Mouse (Mus musculus) ES-Bruce4 (cell line): Measurements from ENCODE around the gene Bckdhb. TPM values are rescaled to one million over a fixed set of nuclear protein-coding genes. Genes with fewer than 3 reads are reported as not detected.

Source experiments
- H3K27ac ChIP-seq: 2 replicates; pipeline ENCODE4 v1.5.1; 2012; ENCODE audit warnings: low read length, inconsistent platforms; ENCODE audit not compliant: insufficient read depth
- H3K27me3 ChIP-seq: 2 replicates; pipeline ENCODE4 v1.6.1; 2012; ENCODE audit warnings: mild to moderate bottlenecking, low read length, inconsistent platforms; ENCODE audit not compliant: control insufficient read depth, poor library complexity, insufficient read depth, severe bottlenecking
- H3K36me3 ChIP-seq: 2 replicates; pipeline ENCODE4 v1.6.1; 2012; ENCODE audit warnings: inconsistent platforms, mild to moderate bottlenecking, low read length, moderate library complexity; ENCODE audit not compliant: control insufficient read depth, poor library complexity, insufficient read depth, severe bottlenecking
- H3K4me1 ChIP-seq: one replicate; pipeline ENCODE4 v1.8.1; 2011; ENCODE audit warnings: low read length; ENCODE audit not compliant: control insufficient read depth, insufficient read depth
- H3K4me3 ChIP-seq: 2 replicates; pipeline ENCODE4 v1.5.1; 2011; ENCODE audit warnings: low read depth, mild to moderate bottlenecking, low read length
- H3K9ac ChIP-seq: 2 replicates; pipeline ENCODE4 v1.6.1; 2012; ENCODE audit warnings: low read depth, mild to moderate bottlenecking, inconsistent platforms; ENCODE audit not compliant: poor library complexity, severe bottlenecking
- H3K9me3 ChIP-seq: replicated peaks from 2 replicates; pipeline ENCODE4 v1.6.1; 2012; ENCODE audit warnings: mild to moderate bottlenecking, low read length, inconsistent platforms; ENCODE audit not compliant: control insufficient read depth, poor library complexity, insufficient read depth, severe bottlenecking
- CTCF ChIP-seq: IDR thresholded peaks from one replicate; pipeline ENCODE4 v1.8.1; 2011; ENCODE audit warnings: low read depth, low read length
- EP300 ChIP-seq: IDR thresholded peaks from 2 replicates; pipeline ENCODE4 v1.6.1; 2011; ENCODE audit warnings: low read depth, low read length; ENCODE audit not compliant: insufficient read depth
- POLR2A ChIP-seq: IDR thresholded peaks from one replicate; pipeline ENCODE4 v1.8.1; 2011; ENCODE audit warnings: low read length; ENCODE audit not compliant: insufficient read depth
- polyA plus RNA-seq: library from polyadenylated mRNA; stranded (reverse); fragments of >200 nt; gene quantifications from 2 replicates; pipeline ENCODE4 v1.2.4, GENCODE M21; 2011; ENCODE audit warnings: low read depth; ENCODE audit not compliant: missing spikeins, insufficient read depth, insufficient read length

Bckdhb gene
- polyA plus RNA-seq, 1 experiment, result 41.7 TPM

DNA sequence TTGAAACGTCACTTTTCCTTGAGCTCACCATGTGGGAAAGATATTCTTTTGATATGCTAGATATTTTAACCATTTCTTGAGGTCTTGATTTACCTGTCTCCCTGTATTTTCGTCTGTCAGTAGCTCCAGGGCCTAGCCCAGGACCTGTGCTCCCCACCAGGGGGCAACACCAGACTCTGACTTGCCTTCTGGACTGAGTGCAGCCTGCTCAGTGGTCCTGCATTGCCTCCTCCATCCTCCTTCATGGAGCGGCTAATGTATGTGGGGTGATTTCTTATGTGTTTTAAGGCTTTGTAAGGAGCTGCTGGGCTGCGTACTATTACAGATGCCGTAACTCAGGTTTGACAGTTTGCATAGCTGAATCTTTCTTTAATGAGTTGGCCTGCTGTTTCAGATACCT, 192.4 kb downstream of the Bckdhb start:
- Histone ChIP-seq H3K27ac (no peak overlapping the region), H3K36me3 (no peaks in the 10 kb centered on the region), H3K4me3 (no peak overlapping the region), H3K9me3 (no peaks in the 10 kb centered on the region), H3K4me1 (no peaks in the 10 kb centered on the region), H3K9ac (no peak overlapping the region), H3K27me3 (no peaks in the 10 kb centered on the region)
- TF ChIP-seq EP300 (no peak), CTCF (peak; percentile 44)

DNA sequence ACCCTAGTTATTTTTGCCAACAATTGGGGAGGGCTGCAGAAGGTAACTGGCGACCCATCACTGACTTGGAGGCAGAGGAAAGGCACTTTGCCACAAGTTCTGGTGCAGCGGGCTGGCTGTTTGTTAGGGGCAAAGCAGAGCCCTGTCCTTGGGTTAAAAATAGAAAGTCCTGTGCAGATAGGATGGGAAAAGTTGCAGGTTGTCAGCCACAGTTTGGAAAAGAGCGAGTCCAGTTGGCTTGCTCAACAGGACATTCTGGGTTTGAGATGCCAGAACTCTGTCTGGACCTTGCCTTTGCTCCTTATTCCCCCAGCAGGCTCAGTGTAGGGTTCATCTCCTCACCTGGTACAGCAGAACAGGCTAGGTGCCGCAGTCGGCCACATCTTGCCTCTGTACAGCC, 200.1 kb downstream of the Bckdhb start:
- Histone ChIP-seq H3K9ac (no peak overlapping the region), H3K27me3 (no peaks in the 10 kb centered on the region), H3K4me3 (no peak overlapping the region), H3K36me3 (no peaks in the 10 kb centered on the region), H3K4me1 (no peaks in the 10 kb centered on the region), H3K27ac (no peak overlapping the region), H3K9me3 (no peaks in the 10 kb centered on the region)
- TF ChIP-seq POLR2A (no peak), CTCF (no peak), EP300 (no peak)

DNA sequence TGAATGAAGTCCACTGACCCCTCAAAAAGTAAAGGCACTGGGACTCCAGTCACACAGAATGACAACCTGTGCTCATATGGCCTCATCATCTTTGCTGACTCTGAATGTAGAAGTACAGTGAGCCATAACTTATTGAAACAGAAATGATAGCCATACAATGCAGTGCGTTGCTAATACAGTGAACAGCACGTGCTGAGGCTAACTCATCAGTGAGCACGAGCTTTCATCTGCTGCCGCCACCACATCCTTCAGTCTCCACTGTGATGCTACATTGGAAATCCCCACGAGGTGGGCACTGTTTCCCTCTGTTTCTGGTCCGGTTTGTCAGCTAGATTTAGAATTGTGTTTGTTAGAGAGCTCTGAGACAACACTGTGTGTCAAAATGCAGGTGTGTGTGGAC, 205.4 kb downstream of the Bckdhb start:
- no peak for TF ChIP-seq CTCF
- no peak for TF ChIP-seq POLR2A
- Histone ChIP-seq H3K9me3 (no peaks in the 10 kb centered on the region), H3K4me1 (no peaks in the 10 kb centered on the region), H3K36me3 (no peaks in the 10 kb centered on the region), H3K27me3 (no peaks in the 10 kb centered on the region), H3K9ac (no peak overlapping the region), H3K4me3 (no peak overlapping the region), H3K27ac (no peak overlapping the region)

DNA sequence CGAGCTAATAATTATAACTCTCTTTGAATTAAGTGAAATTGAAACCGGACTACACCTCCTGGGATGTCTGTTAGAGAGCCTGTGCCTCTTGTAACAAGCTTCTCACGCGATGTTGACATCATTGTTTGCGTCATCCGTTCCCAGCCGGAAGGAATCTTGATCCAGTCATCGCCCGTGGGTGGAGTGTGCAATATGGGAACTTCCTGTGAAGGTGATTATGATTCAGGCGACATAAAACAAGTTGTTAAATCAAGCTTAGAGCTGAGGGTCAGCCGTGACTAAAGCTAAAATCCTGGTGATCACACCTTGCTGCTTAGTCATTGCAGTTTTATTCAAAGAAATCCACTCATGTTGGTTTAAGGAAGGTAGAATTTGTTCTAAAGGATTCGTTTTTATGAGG, 210.1 kb downstream of the Bckdhb start:
- Histone ChIP-seq H3K4me3 (no peak overlapping the region), H3K36me3 (no peaks in the 10 kb centered on the region), H3K9me3 (no peaks in the 10 kb centered on the region), H3K9ac (no peak overlapping the region), H3K4me1 (no peaks in the 10 kb centered on the region), H3K27me3 (no peaks in the 10 kb centered on the region), H3K27ac (no peak overlapping the region)
- TF ChIP-seq POLR2A (no peak), EP300 (no peak), CTCF (no peak)

DNA sequence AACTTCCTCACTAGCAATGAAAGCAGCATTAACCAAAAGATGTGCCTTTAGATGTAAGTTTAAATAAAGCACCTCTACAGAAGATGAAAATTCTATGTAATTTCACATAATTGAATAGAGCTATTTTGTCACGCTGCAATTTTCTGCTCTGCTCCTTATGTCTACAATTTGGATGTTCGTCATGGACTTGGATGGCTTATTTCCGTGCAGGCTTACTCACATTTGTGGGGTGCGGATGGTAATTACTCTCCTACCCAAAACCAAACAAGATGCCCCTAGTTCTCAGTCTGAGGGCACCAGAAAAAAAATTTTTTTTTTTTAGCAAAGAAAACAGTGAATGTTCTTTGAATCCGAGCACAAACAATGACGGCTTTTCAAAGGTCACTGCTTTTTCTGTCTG, 212.2 kb downstream of the Bckdhb start:
- Histone ChIP-seq H3K27me3 (no peaks in the 10 kb centered on the region), H3K27ac (no peak overlapping the region), H3K4me3 (no peak overlapping the region), H3K4me1 (no peaks in the 10 kb centered on the region), H3K9me3 (no peaks in the 10 kb centered on the region), H3K9ac (no peak overlapping the region), H3K36me3 (no peaks in the 10 kb centered on the region)
- TF ChIP-seq POLR2A (no peak), CTCF (no peak), EP300 (no peak)

DNA sequence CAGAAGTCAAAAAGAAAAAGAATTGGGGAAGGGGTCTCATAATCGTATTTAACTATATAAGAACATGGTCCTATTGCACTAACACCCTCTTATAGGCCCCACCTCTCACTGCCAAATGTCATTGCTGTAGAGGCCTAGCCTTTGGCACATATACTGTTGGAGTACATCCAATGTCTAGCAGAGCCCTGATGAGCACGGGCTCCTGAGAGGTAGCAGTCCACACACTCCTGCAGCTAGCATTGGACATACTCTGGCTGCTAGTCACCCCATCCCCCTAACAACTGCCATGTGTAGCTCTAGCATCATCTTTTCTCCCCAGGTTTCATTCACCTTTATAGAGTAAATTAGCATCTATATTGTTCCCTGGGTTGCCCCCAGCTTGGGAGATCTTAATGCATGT, 223.2 kb downstream of the Bckdhb start:
- no peaks in the 10 kb centered on the region for H3K27me3 ChIP-seq
- H3K27ac ChIP-seq, result no peak overlapping the region
- no peaks in the 10 kb centered on the region for H3K4me1 ChIP-seq
- no peak overlapping the region for H3K9ac ChIP-seq
- no peak for TF ChIP-seq POLR2A
- no peak for TF ChIP-seq EP300
- TF ChIP-seq CTCF, result no peak
- H3K9me3 ChIP-seq, result no peaks in the 10 kb centered on the region
- H3K4me3 ChIP-seq, result no peak overlapping the region
- H3K36me3 ChIP-seq, result no peaks in the 10 kb centered on the region

Other genes with a start within 250 kb of the Bckdhb start
- 4.8 and 5.0 TPM in 2 replicates for gene Elovl4, start 118.9 kb upstream of the Bckdhb start, polyA plus RNA-seq
- gene Ttk, start 90.5 kb upstream of the Bckdhb start, polyA plus RNA-seq, result 82.1 and 84.3 TPM in 2 replicates